Mouse (Mus musculus) CH12.LX (cell line): ENCODE results near the gene Lhx9.

Experiments
- CHD2 ChIP-seq: IDR thresholded peaks from 2 replicates; pipeline ENCODE4 v1.6.1; 2011; ENCODE audit warnings: low read length, improper control_type of control experiment
- CTCF ChIP-seq, 2 experiments: IDR thresholded peaks in 1 of 2; conservative IDR thresholded peaks in 1 of 2; 2 replicates each; pipeline ENCODE4 v1.5.1; 2011 to 2012; ENCODE audit warnings: low read depth in 2 of 2, low read length in 2 of 2, improper control_type of control experiment in 1 of 2, inconsistent platforms in 1 of 2, mild to moderate bottlenecking in 1 of 2, moderate library complexity in 1 of 2
- E2F4 ChIP-seq: IDR thresholded peaks from 2 replicates; pipeline ENCODE4 v1.6.1; 2011; ENCODE audit warnings: low read depth, low read length, improper control_type of control experiment; ENCODE audit not compliant: insufficient replicate concordance
- ELF1 ChIP-seq: IDR thresholded peaks from 2 replicates; pipeline ENCODE4 v1.6.1; 2014; ENCODE audit warnings: low read depth, mild to moderate bottlenecking, inconsistent platforms, low read length, improper control_type of control experiment
- EP300 ChIP-seq: IDR thresholded peaks from 2 replicates; pipeline ENCODE4 v1.6.1; 2011; ENCODE audit warnings: low read length, improper control_type of control experiment
- ETS1 ChIP-seq: conservative IDR thresholded peaks from 2 replicates; pipeline ENCODE4 v1.6.1; 2012; ENCODE audit warnings: low read depth, mild to moderate bottlenecking, inconsistent platforms, low read length, improper control_type of control experiment, moderate library complexity
- MAX ChIP-seq: IDR thresholded peaks from 2 replicates; pipeline ENCODE4 v1.6.1; 2011; ENCODE audit warnings: low read length, improper control_type of control experiment
- NELFE ChIP-seq: IDR thresholded peaks from 2 replicates; pipeline ENCODE4 v1.6.1; 2011; ENCODE audit warnings: low read depth, low read length, improper control_type of control experiment
- POLR2A ChIP-seq: IDR thresholded peaks from 2 replicates; pipeline ENCODE4 v1.6.1; 2011; ENCODE audit warnings: low read depth, mild to moderate bottlenecking, improper control_type of control experiment, low read length
- POLR2AphosphoS2 ChIP-seq: IDR thresholded peaks from 2 replicates; pipeline ENCODE4 v1.6.1; 2011; ENCODE audit warnings: low read depth, low read length, improper control_type of control experiment
- RCOR1 ChIP-seq: conservative IDR thresholded peaks from 2 replicates; pipeline ENCODE4 v1.6.1; 2012; ENCODE audit warnings: low read depth, mild to moderate bottlenecking, inconsistent platforms, low read length, improper control_type of control experiment
- TBP ChIP-seq: conservative IDR thresholded peaks from 2 replicates; pipeline ENCODE4 v1.6.1; 2011; ENCODE audit warnings: low read depth, low read length, improper control_type of control experiment
- TCF12 ChIP-seq: IDR thresholded peaks from 2 replicates; pipeline ENCODE4 v1.6.1; 2014; ENCODE audit warnings: low read depth, mild to moderate bottlenecking, inconsistent platforms, low read length, improper control_type of control experiment
- ZNF384 ChIP-seq: IDR thresholded peaks from 2 replicates; pipeline ENCODE4 v1.6.1; 2012; ENCODE audit warnings: low read depth, low read length, improper control_type of control experiment, inconsistent platforms

DNA sequence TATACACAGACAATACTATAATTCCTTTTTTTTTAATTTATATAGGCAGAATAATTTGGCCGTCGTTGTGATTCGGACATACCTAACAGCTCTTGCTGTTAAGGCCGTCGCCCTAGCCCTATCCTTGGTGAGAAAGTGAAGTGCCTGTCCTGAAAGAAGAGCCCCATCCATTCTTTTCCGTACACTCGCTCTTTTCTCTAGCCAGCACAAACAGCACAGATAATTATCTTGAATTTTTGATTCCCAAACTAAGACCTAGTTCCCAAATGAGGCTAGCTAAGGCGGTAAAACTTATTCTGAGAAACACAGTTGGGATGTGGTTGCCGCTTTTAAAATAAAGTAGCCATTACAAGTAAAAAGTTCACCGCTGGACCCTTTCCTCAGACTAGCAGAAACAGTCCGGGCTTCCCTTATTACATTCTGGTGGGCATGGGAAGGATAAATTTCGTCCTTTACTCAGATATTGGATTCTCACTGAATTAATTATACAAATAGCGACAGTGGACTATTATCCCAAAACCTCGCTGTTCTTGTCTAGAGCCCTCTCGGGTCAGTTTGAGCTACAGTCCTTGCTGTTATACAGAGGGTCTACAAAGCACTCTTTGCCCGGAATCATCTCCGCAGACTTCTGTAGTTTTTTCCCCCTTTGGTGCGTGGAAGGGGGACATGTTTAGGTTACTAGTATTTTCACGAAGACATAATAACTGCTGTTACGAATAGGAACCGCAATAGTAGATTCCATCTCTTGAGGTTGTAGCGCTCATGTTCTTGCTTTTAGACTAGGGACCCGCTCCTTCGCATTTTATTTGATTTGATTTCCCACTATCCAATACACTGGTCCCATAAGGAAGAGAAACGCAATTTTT is 7.7 kb downstream of the Lhx9 start:
- TF ChIP-seq POLR2A (no peak), CTCF (conservative IDR thresholded peaks at IDR 0.05 in 1 of 2, IDR thresholded peaks at IDR 0.05 in 1 of 2; ENCODE audit: low read depth in 2 of 2, low read length in 2 of 2) (no peak), MAX (no peak), EP300 (no peak), RCOR1 (no peak), ELF1 (no peak), TCF12 (no peak), E2F4 (no peak), ZNF384 (no peak), NELFE (no peak), CHD2 (no peak), POLR2AphosphoS2 (no peak), ETS1 (no peak), TBP (no peak)
